Mouse (Mus musculus): ENCODE data around the gene Ttc28. TPM values are rescaled to one million over a fixed set of nuclear protein-coding genes. Genes with fewer than 3 reads are reported as not detected.

The Ttc28 gene
- polyA plus RNA-seq, 1 experiment from 2014 or later, result 13.5 TPM

DNA sequence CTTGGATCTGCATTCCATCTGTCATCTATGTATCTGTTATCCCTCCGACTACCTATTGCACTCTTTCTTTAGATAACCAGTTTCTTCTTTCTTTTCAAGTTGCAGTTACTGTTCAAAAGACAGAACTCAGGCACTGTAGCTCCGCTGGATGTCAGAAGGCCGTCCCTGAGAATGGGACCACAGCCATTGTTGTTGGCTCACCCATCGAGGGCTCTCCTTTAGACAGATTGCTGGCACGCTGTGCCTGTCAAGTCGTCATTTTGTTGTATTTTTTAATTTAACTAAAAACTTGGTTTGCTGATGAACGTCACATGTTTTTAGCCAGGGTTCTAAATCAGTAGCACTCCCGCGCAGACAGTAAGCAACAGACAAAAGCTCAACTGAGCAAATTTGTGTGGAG lies 124.1 kb downstream of the Ttc28 start:
- Histone ChIP-seq H3K4me1 (ENCODE audit: control insufficient read depth, insufficient read depth, low read length) (no peaks in the 10 kb centered on the region), H3K27me3 (ENCODE audit: control insufficient read depth, insufficient read depth, low read length) (no peaks in the 10 kb centered on the region), H3K36me3 (ENCODE audit: control insufficient read depth, insufficient read depth, low read length) (no peaks in the 10 kb centered on the region), H3K4me2 (no peak overlapping the region), H3K27ac (ENCODE audit: low read depth, low read length) (no peak overlapping the region), H3K9ac (ENCODE audit: low read length) (no peak overlapping the region), H3K4me3 (ENCODE audit: low read depth, low read length) (no peak overlapping the region), H3K9me3 (ENCODE audit: control insufficient read depth, low read length) (no peaks in the 10 kb centered on the region)
- DNase-seq (ENCODE audit: low spot score, missing footprints) (no peak), ATAC-seq (ENCODE audit: low FRiP score) (no peak)
- 95% methylated on average over 9 of the region's 9 CpGs for WGBS

- H3K9ac ChIP-seq (ENCODE audit: low read length), result no peak overlapping the region
- no peak overlapping the region for H3K27ac ChIP-seq (ENCODE audit: low read depth, low read length)
- H3K4me3 ChIP-seq (ENCODE audit: low read depth, low read length), result no peak overlapping the region
- DNase-seq (ENCODE audit: low spot score, missing footprints) (no peak), ATAC-seq (ENCODE audit: low FRiP score) (no peak)
- WGBS, result 72% methylated on average over 14 of the region's 14 CpGs
- H3K9me3 ChIP-seq (ENCODE audit: control insufficient read depth, low read length), result peaks cover 6% of the 10 kb centered on the region; the same call in 1 of the 2 replicates
- no peaks in the 10 kb centered on the region for H3K36me3 ChIP-seq (ENCODE audit: control insufficient read depth, insufficient read depth, low read length)
- H3K4me1 ChIP-seq (ENCODE audit: control insufficient read depth, insufficient read depth, low read length), result no peaks in the 10 kb centered on the region
- H3K4me2 ChIP-seq, result no peak overlapping the region
- H3K27me3 ChIP-seq (ENCODE audit: control insufficient read depth, insufficient read depth, low read length), result no peaks in the 10 kb centered on the region
Measured at GRCm38 (mm10) chr5:111006272-111007135, 126.9 kb downstream of the Ttc28 start.

GRCm38 (mm10) chr5:111007136-111007500 lies 127.5 kb downstream of the Ttc28 start:
- no peaks in the 10 kb centered on the region for H3K36me3 ChIP-seq (ENCODE audit: control insufficient read depth, insufficient read depth, low read length)
- peaks cover 6% of the 10 kb centered on the region; the same call in 1 of the 2 replicates for H3K9me3 ChIP-seq (ENCODE audit: control insufficient read depth, low read length)
- no peak overlapping the region for H3K27ac ChIP-seq (ENCODE audit: low read depth, low read length)
- no peak overlapping the region for H3K4me2 ChIP-seq
- H3K27me3 ChIP-seq (ENCODE audit: control insufficient read depth, insufficient read depth, low read length), result no peaks in the 10 kb centered on the region
- no peak overlapping the region for H3K4me3 ChIP-seq (ENCODE audit: low read depth, low read length)
- WGBS, result 83% methylated on average over 7 of the region's 7 CpGs
- peaks cover 3% of the 10 kb centered on the region for H3K4me1 ChIP-seq (ENCODE audit: control insufficient read depth, insufficient read depth, low read length)
- no peak for DNase-seq (ENCODE audit: low spot score, missing footprints)
- H3K9ac ChIP-seq (ENCODE audit: low read length), result no peak overlapping the region
- no peak for ATAC-seq (ENCODE audit: low FRiP score)

GRCm38 (mm10) chr5:111007900-111008299 lies 128.3 kb downstream of the Ttc28 start:
- no peak overlapping the region for H3K27ac ChIP-seq (ENCODE audit: low read depth, low read length)
- H3K4me1 ChIP-seq (ENCODE audit: control insufficient read depth, insufficient read depth, low read length), result peaks cover 11% of the 10 kb centered on the region
- H3K36me3 ChIP-seq (ENCODE audit: control insufficient read depth, insufficient read depth, low read length), result no peaks in the 10 kb centered on the region
- H3K9ac ChIP-seq (ENCODE audit: low read length), result no peak overlapping the region
- no peaks in the 10 kb centered on the region for H3K27me3 ChIP-seq (ENCODE audit: control insufficient read depth, insufficient read depth, low read length)
- H3K9me3 ChIP-seq (ENCODE audit: control insufficient read depth, low read length), result peaks cover 6% of the 10 kb centered on the region; the same call in 1 of the 2 replicates
- H3K4me3 ChIP-seq (ENCODE audit: low read depth, low read length), result no peak overlapping the region
- H3K4me2 ChIP-seq, result no peak overlapping the region
- ATAC-seq (ENCODE audit: low FRiP score), result no peak
- 69% methylated on average over 8 of the region's 8 CpGs for WGBS
- DNase-seq (ENCODE audit: low spot score, missing footprints), result no peak

DNA sequence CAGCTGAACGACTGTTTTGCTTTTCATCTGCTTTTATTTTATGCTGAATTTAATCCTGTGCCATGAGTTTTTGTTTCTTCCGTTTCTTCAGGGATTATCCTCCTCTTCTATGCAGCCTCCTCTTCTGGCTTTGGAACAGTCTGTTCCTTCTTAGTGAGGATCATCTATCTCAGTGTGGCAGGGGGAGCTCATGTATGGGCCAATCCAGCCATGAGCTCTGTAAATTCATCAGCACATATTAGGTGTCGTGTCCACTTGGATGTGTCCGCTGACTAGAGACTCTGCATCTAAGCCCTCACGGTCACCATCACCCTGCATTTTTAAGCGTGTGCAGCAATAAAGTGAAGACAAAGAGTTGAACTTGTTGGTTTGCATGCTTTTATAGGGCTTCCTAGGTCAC lies 128.8 kb downstream of the Ttc28 start:
- Histone ChIP-seq H3K4me2 (no peak overlapping the region), H3K27ac (ENCODE audit: low read depth, low read length) (no peak overlapping the region), H3K36me3 (ENCODE audit: control insufficient read depth, insufficient read depth, low read length) (no peaks in the 10 kb centered on the region), H3K4me3 (ENCODE audit: low read depth, low read length) (no peak overlapping the region), H3K4me1 (ENCODE audit: control insufficient read depth, insufficient read depth, low read length) (peaks cover 11% of the 10 kb centered on the region), H3K9me3 (ENCODE audit: control insufficient read depth, low read length) (peaks cover 6% of the 10 kb centered on the region; the same call in 1 of the 2 replicates), H3K9ac (ENCODE audit: low read length) (no peak overlapping the region), H3K27me3 (ENCODE audit: control insufficient read depth, insufficient read depth, low read length) (no peaks in the 10 kb centered on the region)
- ATAC-seq (ENCODE audit: low FRiP score) (no peak), DNase-seq (ENCODE audit: low spot score, missing footprints) (no peak)
- WGBS, result 80% methylated on average over 6 of the region's 6 CpGs

DNA sequence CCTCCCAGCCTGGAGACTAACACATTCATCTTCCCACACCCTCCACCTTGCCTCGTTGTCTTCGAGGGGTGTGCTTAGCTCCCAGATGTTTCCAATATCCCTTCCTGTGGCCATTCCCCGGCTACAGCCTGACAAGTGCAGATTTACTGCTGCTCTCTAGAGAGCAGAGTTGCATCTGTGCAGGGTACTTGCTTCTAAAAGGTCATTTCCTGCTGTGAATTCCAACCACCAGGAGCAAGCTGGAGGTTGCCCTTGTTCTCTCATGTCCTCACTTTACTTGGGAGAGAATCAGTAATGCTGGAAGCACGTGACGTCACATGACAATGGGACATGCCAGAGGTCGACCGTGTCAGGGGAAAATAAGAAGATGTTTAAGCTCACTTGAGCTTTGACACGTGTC lies 131.7 kb downstream of the Ttc28 start:
- ATAC-seq (ENCODE audit: low FRiP score) (no peak), DNase-seq (ENCODE audit: low spot score, missing footprints) (no peak)

GRCm38 (mm10) chr5:111012064-111012463 lies 132.5 kb downstream of the Ttc28 start:
- no peaks in the 10 kb centered on the region for H3K36me3 ChIP-seq (ENCODE audit: control insufficient read depth, insufficient read depth, low read length)
- H3K4me2 ChIP-seq, result no peak overlapping the region
- H3K4me3 ChIP-seq (ENCODE audit: low read depth, low read length), result no peak overlapping the region
- no peak overlapping the region for H3K9ac ChIP-seq (ENCODE audit: low read length)
- peaks cover 6% of the 10 kb centered on the region for H3K9me3 ChIP-seq (ENCODE audit: control insufficient read depth, low read length)
- H3K27ac ChIP-seq (ENCODE audit: low read depth, low read length), result no peak overlapping the region
- DNase-seq (ENCODE audit: low spot score, missing footprints), result no peak
- peaks cover 11% of the 10 kb centered on the region for H3K4me1 ChIP-seq (ENCODE audit: control insufficient read depth, insufficient read depth, low read length)
- 80% methylated on average over 11 of the region's 11 CpGs for WGBS
- no peak for ATAC-seq (ENCODE audit: low FRiP score)
- H3K27me3 ChIP-seq (ENCODE audit: control insufficient read depth, insufficient read depth, low read length), result no peaks in the 10 kb centered on the region

More for the DNA sequence above, 131.7 kb downstream of the Ttc28 start:
- H3K9ac ChIP-seq (ENCODE audit: low read length), result no peak overlapping the region
- no peak overlapping the region for H3K4me3 ChIP-seq (ENCODE audit: low read depth, low read length)
- H3K27me3 ChIP-seq (ENCODE audit: control insufficient read depth, insufficient read depth, low read length), result no peaks in the 10 kb centered on the region
- H3K4me2 ChIP-seq, result no peak overlapping the region
- WGBS, result 61% methylated on average over 8 of the region's 8 CpGs
- H3K9me3 ChIP-seq (ENCODE audit: control insufficient read depth, low read length), result peaks cover 6% of the 10 kb centered on the region
- peaks cover 11% of the 10 kb centered on the region for H3K4me1 ChIP-seq (ENCODE audit: control insufficient read depth, insufficient read depth, low read length)
- no peaks in the 10 kb centered on the region for H3K36me3 ChIP-seq (ENCODE audit: control insufficient read depth, insufficient read depth, low read length)
- H3K27ac ChIP-seq (ENCODE audit: low read depth, low read length), result no peak overlapping the region

DNA sequence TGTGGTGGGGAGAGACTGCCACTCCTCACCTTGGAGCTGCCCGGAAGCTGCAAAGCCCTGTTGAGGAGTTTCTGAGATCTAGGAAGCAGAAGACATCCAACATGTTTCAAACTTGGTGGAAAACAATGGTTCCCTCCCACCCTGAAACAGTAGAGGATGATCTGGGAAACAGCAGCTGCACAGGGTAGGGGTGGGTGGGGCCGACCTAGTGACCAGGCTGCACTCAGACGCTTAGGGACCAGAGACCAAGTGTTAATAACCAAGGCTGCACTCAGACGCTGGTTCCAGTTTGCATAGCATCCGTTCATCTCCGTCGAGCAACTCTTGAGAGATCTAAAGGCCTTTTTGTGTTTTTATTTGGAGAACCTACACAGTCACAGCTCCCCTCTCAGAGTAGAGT lies 133.0 kb downstream of the Ttc28 start:
- Histone ChIP-seq H3K4me1 (ENCODE audit: control insufficient read depth, insufficient read depth, low read length) (peaks cover 11% of the 10 kb centered on the region), H3K9ac (ENCODE audit: low read length) (no peak overlapping the region), H3K9me3 (ENCODE audit: control insufficient read depth, low read length) (peaks cover 6% of the 10 kb centered on the region), H3K4me2 (no peak overlapping the region), H3K36me3 (ENCODE audit: control insufficient read depth, insufficient read depth, low read length) (no peaks in the 10 kb centered on the region), H3K4me3 (ENCODE audit: low read depth, low read length) (no peak overlapping the region), H3K27ac (ENCODE audit: low read depth, low read length) (no peak overlapping the region), H3K27me3 (ENCODE audit: control insufficient read depth, insufficient read depth, low read length) (no peaks in the 10 kb centered on the region)
- DNase-seq (ENCODE audit: low spot score, missing footprints) (no peak), ATAC-seq (ENCODE audit: low FRiP score) (no peak)
- 66% methylated on average over 7 of the region's 7 CpGs for WGBS

- Histone ChIP-seq H3K9me3 (ENCODE audit: control insufficient read depth, low read length) (peaks cover under 1% of the 10 kb centered on the region), H3K36me3 (ENCODE audit: control insufficient read depth, insufficient read depth, low read length) (no peaks in the 10 kb centered on the region), H3K27ac (ENCODE audit: low read depth, low read length) (no peak overlapping the region), H3K27me3 (ENCODE audit: control insufficient read depth, insufficient read depth, low read length) (no peaks in the 10 kb centered on the region), H3K4me2 (no peak overlapping the region), H3K4me3 (ENCODE audit: low read depth, low read length) (no peak overlapping the region), H3K4me1 (ENCODE audit: control insufficient read depth, insufficient read depth, low read length) (peaks cover 11% of the 10 kb centered on the region), H3K9ac (ENCODE audit: low read length) (no peak overlapping the region)
- WGBS, result 70% methylated on average over 4 of the region's 4 CpGs
- ATAC-seq (ENCODE audit: low FRiP score) (no peak), DNase-seq (ENCODE audit: low spot score, missing footprints) (no peak)
Measured at GRCm38 (mm10) chr5:111014960-111015359, 135.4 kb downstream of the Ttc28 start.

Data from midbrain, embryonic 11.5 days (tissue).